Mouse (Mus musculus) stomach, embryonic 14.5 days (tissue): ENCODE measurements around the gene Tfrc. TPM values are rescaled to one million over a fixed set of nuclear protein-coding genes. Genes with fewer than 3 reads are reported as not detected.

ENCODE experiments used
- ATAC-seq: fragments of 200-750 bp; cut with Nextera tagmentation; 2 replicates; pipeline ENCODE4 v1.8.0; 2017; ENCODE audit warnings: low read depth, moderate TSS enrichment; ENCODE audit not compliant: insufficient number of reproducible peaks, insufficient read depth, low FRiP score
- H3K27ac ChIP-seq: fragments of 300-500 bp; sonication (generic); 2 replicates; pipeline ENCODE4 v1.5.1; 2014; ENCODE audit warnings: mild to moderate bottlenecking, low read length, moderate library complexity, mixed read lengths
- H3K27me3 ChIP-seq: fragments of 300-500 bp; sonication (generic); 2 replicates; pipeline ENCODE4 v1.6.1; 2014; ENCODE audit warnings: low read length, control low read depth, mixed read lengths; ENCODE audit not compliant: control insufficient read depth, insufficient read depth
- H3K36me3 ChIP-seq: fragments of 300-500 bp; sonication (generic); 2 replicates; pipeline ENCODE4 v1.6.1; 2014; ENCODE audit warnings: mild to moderate bottlenecking, control low read depth, low read length, moderate library complexity, mixed read lengths; ENCODE audit not compliant: control insufficient read depth, insufficient read depth
- H3K4me1 ChIP-seq: fragments of 300-500 bp; sonication (generic); 2 replicates; pipeline ENCODE4 v1.6.1; 2014; ENCODE audit warnings: low read length, control low read depth, mixed read lengths; ENCODE audit not compliant: control insufficient read depth, insufficient read depth
- H3K4me2 ChIP-seq: fragments of 300-500 bp; sonication (generic); replicated peaks from 2 replicates; pipeline ENCODE4 v1.6.1; 2014; ENCODE audit warnings: low read depth, low read length, control low read depth
- H3K4me3 ChIP-seq: fragments of 300-500 bp; sonication (generic); 2 replicates; pipeline ENCODE4 v1.5.1; 2014; ENCODE audit warnings: low read depth, low read length, control low read depth
- H3K9ac ChIP-seq: fragments of 300-500 bp; sonication (generic); replicated peaks from 2 replicates; pipeline ENCODE4 v1.6.1; 2014; ENCODE audit warnings: low read depth, mild to moderate bottlenecking, control low read depth, low read length, moderate library complexity, mixed read lengths
- H3K9me3 ChIP-seq: fragments of 300-500 bp; sonication (generic); 2 replicates; pipeline ENCODE4 v1.6.1; 2016; ENCODE audit warnings: low read depth, low read length, control low read depth; ENCODE audit not compliant: control insufficient read depth
- WGBS: fragments of 180-500 bp; shearing (Covaris S2); extraction: QIAGEN DNeasy Blood & Tissue Kit; methylation state at CpG from one replicate; pipeline ENCODE4 v1.1.7; 2014; 5-methylcytosine and 5-hydroxymethylcytosine counted together
- polyA plus RNA-seq: library from polyadenylated mRNA; unstranded; fragments of >200 nt; fragmentation: Nextera tagmentation; extraction: Ambion mirVana; gene quantifications from 2 replicates; pipeline ENCODE4 v1.2.1, GENCODE M21; 2014

Gene Tfrc
- polyA plus RNA-seq, 1 experiment from 2014 or later = 60.5 TPM

DNA sequence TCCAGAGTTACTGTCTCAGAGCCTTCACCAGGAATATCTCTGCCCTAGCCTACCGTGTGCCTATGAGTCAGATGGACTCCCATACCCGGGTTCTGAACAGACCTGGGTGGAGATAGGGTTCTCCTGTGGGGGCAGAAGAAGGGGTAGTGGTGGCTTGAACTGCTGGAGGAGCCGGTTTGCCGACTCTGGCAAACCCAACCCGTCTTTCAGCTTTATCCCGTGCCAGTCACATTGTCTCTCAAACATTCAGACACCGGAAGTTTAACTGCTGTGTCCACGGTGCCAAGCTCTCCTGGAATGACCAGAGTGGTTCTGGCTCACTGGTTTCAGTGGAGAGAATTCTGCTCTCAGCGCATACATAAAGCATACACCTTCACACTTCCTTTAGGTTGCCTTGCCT is 37.3 kb downstream of the Tfrc start:
- no peaks in the 10 kb centered on the region for H3K27me3 ChIP-seq
- peak overlapping the region; percentile 89; the same call in 1 of the 2 replicates for H3K4me3 ChIP-seq
- H3K27ac ChIP-seq = peak overlapping the region; percentile 12; the same call in 1 of the 2 replicates
- no peaks in the 10 kb centered on the region for H3K36me3 ChIP-seq
- WGBS = 73% methylated on average over 9 of the region's 9 CpGs
- H3K9me3 ChIP-seq = no peaks in the 10 kb centered on the region
- H3K4me2 ChIP-seq = peak overlapping the region; percentile 84
- no peak overlapping the region for H3K9ac ChIP-seq
- peaks cover 17% of the 10 kb centered on the region for H3K4me1 ChIP-seq
- ATAC-seq = no peak

DNA sequence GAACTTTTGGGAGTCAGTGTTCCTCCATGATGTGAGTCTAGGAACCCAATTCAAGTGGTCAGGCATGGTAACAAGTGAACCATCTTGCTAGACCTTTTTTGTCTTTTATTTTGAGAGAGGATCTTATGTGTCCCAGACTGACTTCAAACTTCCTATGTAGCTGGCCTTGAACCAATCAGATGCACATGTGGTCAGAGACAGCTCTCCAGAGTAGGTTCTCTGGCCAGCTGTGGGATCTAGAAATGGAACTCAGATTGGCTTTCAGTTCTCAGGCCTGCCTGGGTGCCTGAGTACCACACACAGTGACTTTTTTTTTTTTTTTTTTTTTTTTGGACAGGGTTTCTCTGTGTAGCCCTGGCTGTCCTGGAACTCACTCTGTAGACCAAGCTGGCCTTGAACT is 39.0 kb downstream of the Tfrc start:
- Histone ChIP-seq H3K4me1 (peaks cover 17% of the 10 kb centered on the region), H3K9me3 (no peaks in the 10 kb centered on the region), H3K36me3 (no peaks in the 10 kb centered on the region), H3K27ac (no peak overlapping the region), H3K4me2 (no peak overlapping the region), H3K9ac (no peak overlapping the region), H3K27me3 (no peaks in the 10 kb centered on the region), H3K4me3 (no peak overlapping the region)
- ATAC-seq = no peak

DNA sequence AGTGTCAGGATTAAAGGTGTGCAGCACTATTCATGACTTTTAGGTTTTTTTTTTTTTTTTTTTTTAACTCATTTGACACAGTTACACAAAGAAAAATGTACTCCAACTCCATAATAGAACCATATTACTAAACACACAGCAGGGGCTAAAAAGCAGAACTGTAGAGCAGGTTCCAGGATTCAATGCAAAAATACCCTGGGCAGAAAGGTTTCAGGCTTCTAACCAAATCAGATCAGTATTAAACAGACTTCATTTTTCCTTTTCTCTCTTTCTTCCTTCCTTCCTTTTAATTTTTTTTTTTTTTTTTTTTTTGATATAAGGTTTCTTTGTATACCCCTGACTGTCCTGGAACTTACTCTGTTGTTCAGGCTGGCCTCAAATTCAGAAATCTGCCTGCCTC is 41.7 kb downstream of the Tfrc start:
- Histone ChIP-seq H3K27ac (no peak overlapping the region), H3K27me3 (no peaks in the 10 kb centered on the region), H3K4me2 (no peak overlapping the region), H3K9me3 (no peaks in the 10 kb centered on the region), H3K4me1 (peaks cover 9% of the 10 kb centered on the region), H3K9ac (no peak overlapping the region), H3K36me3 (no peaks in the 10 kb centered on the region), H3K4me3 (no peak overlapping the region)
- no peak for ATAC-seq

DNA sequence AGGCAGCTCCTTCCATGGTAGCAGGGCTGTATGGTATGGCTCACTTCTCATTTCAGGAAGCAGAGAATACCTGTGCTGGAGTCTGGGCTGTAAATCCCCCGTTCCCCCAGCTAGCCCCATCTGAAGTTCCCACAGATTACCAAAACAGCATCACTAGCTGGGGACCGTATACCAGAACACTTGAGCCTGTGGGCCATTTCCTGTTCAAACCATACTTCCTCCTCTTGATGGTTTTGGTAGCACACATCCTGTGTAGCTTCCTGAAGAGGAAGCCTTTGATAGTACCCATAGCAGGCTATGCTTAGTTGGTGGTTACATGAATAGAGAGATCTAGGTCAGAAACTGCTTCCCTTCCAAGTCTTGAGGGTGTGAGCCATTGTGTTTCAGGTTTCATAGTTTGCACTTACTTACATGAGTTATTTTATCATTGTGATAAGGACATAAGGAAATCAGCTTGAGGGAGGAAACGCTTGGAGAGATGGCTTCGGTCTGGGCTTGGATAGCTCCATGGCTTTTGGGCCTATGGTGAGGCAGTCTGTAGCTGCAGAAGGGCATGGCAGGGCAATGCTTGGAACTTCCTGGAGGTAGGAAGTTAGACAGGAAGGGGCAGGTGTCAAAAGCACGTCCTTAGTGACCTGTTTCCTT is 42.4 kb downstream of the Tfrc start:
- Histone ChIP-seq H3K4me1 (peaks cover 2% of the 10 kb centered on the region; the same call in 1 of the 2 replicates), H3K9me3 (no peaks in the 10 kb centered on the region), H3K27me3 (no peaks in the 10 kb centered on the region), H3K9ac (no peak overlapping the region), H3K27ac (no peak overlapping the region), H3K4me2 (no peak overlapping the region), H3K4me3 (no peak overlapping the region), H3K36me3 (no peaks in the 10 kb centered on the region)
- WGBS = 77% methylated on average over 5 of the region's 5 CpGs
- no peak; the same call in 1 of the 2 replicates for ATAC-seq

DNA sequence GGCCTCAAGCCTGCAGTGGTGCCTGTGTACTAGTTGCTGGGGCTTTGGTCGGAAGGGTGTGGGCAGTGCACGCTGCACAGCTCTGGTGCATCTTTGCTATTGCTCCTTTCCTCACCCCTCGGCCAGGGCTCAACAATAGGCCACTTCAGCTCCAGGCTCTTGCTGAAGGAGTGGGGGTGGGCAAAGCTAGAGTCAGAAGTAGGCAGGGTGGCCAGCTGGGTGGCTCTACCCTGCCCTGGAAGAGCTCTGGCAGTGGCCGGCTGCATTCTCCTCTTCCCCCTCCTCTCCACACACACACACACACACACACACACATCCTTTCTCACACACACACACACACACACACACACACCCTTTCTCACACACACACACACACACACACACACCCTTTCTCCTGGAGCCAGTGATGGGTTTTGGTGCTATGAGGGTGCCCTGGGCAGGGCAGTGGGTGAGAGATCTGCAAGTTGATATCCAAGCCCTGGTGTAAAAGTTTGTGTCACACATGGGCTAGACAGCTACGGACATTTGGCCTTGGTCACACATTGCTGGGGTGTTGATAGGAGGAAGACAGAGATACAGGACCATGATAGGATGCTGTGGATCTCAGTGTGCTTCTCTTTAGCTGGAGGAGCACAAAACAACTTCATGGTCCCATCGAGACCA is 45.5 kb downstream of the Tfrc start:
- no peaks in the 10 kb centered on the region for H3K36me3 ChIP-seq
- no peak overlapping the region for H3K27ac ChIP-seq
- no peak for ATAC-seq
- H3K4me2 ChIP-seq = no peak overlapping the region
- H3K27me3 ChIP-seq = no peaks in the 10 kb centered on the region
- H3K4me3 ChIP-seq = no peak overlapping the region
- H3K4me1 ChIP-seq = peaks cover 12% of the 10 kb centered on the region; the same call in 1 of the 2 replicates
- H3K9ac ChIP-seq = no peak overlapping the region
- H3K9me3 ChIP-seq = no peaks in the 10 kb centered on the region
- WGBS = 77% methylated on average over 6 of the region's 6 CpGs

DNA sequence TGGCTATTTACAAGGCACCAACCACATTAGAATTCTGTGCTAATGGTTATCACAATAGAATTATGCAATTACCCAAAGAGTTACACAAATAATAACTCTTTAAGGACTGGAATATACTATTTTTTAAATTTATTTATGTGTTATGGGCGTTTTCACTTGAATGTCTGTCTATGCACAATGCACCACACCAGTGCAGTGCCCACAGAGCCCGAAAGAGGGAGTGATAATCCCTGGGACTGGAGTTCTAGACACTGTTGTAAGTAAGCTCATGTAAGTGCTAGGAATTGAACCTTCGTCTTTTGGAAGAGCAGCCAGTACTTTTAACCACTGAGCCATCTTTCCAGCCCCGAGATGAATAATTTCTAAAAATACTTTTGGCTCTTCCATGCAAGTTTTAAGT is 46.8 kb downstream of the Tfrc start:
- H3K9me3 ChIP-seq = no peaks in the 10 kb centered on the region
- H3K4me2 ChIP-seq = no peak overlapping the region
- no peaks in the 10 kb centered on the region for H3K36me3 ChIP-seq
- no peak for ATAC-seq
- H3K9ac ChIP-seq = no peak overlapping the region
- WGBS = 92% methylated on average over 4 of the region's 4 CpGs
- no peak overlapping the region for H3K27ac ChIP-seq
- peaks cover 24% of the 10 kb centered on the region for H3K4me1 ChIP-seq
- no peak overlapping the region for H3K4me3 ChIP-seq
- no peaks in the 10 kb centered on the region for H3K27me3 ChIP-seq

DNA sequence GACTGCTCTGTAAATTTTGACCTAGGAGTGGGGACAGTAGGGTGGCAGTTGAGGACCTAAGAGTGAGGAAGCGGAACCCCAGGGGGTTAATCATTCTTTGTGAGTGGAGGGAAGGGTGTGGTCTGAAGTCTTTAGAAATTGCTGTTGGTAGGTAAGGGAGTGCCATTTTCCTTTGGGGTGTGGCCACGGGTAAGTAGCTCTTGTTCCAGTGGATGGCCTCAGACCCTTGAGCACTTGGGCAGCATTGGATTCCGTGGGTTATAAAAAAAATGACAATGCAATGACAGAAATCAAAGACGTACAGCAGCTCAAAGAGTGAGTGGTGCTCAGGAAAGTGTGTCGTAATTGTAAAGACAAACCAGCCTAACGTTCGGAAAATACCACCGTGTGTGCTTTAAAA is 47.6 kb downstream of the Tfrc start:
- Histone ChIP-seq H3K27me3 (no peaks in the 10 kb centered on the region), H3K9ac (no peak overlapping the region), H3K4me1 (peaks cover 31% of the 10 kb centered on the region), H3K4me2 (no peak overlapping the region), H3K36me3 (no peaks in the 10 kb centered on the region), H3K9me3 (no peaks in the 10 kb centered on the region), H3K4me3 (no peak overlapping the region), H3K27ac (no peak overlapping the region)
- WGBS = 63% methylated on average over 8 of the region's 8 CpGs
- ATAC-seq = no peak

DNA sequence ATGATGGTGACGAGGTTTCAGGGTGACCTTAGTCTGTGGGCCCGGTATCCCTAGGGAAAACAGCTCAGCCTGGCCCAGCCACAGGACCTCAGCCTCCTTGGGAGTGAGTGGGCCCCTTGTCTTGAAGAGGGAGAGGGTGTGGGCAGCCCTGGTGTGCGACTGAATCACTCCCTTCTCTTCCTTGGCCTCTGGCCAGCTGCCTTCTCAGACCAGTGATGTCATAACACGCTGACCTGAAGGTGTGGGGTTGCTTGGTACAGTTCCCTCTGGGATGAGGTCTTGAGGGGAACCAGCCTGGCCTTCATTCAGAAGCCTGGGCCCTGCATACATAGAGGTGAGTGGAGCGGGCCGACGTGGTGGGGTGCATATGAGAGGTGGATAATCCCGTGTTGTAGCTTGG is 48.1 kb downstream of the Tfrc start:
- ATAC-seq = no peak
- peaks cover 36% of the 10 kb centered on the region for H3K4me1 ChIP-seq
- 58% methylated on average over 8 of the region's 8 CpGs for WGBS

More for the DNA sequence above, 48.1 kb downstream of the Tfrc start:
- H3K27me3 ChIP-seq = no peaks in the 10 kb centered on the region
- H3K9me3 ChIP-seq = no peaks in the 10 kb centered on the region
- H3K9ac ChIP-seq = no peak overlapping the region
- no peak overlapping the region for H3K4me2 ChIP-seq
- no peaks in the 10 kb centered on the region for H3K36me3 ChIP-seq
- H3K27ac ChIP-seq = no peak overlapping the region
- H3K4me3 ChIP-seq = no peak overlapping the region
